Mouse (Mus musculus): Measurements from ENCODE around the gene Gm5127.

- TF ChIP-seq POLR2A (IDR thresholded peaks at IDR 0.05; ENCODE audit: borderline replicate concordance, insufficient read depth, low read length) (no peak), CTCF (IDR thresholded peaks at IDR 0.05; ENCODE audit: borderline replicate concordance, insufficient read depth, low read depth, low read length) (no peak)
Observed at GRCm38 (mm10) chrX:106580410-106580809, 2.6 kb upstream of the Gm5127 start.

Data from cerebellum, adult 2 months (tissue).